Mouse (Mus musculus) monocyte, adult 2 months (primary cell): Measurements from ENCODE around the gene Nrd1.

Experiments
- DNase-seq, 2 experiments: peaks; one replicate each; pipeline ENCODE4 v3.0.0; 2022; ENCODE audit warnings: low spot score in 2 of 2, low read depth in 1 of 2

The Nrd1 gene

GRCm38 (mm10) chr4:108999999-109000950 lies at the start of gene Nrd1:
Gene Nrd1 (plus strand): TSS chr4:109000655.
- peak; percentile 98 to 99 for DNase-seq

DNA sequence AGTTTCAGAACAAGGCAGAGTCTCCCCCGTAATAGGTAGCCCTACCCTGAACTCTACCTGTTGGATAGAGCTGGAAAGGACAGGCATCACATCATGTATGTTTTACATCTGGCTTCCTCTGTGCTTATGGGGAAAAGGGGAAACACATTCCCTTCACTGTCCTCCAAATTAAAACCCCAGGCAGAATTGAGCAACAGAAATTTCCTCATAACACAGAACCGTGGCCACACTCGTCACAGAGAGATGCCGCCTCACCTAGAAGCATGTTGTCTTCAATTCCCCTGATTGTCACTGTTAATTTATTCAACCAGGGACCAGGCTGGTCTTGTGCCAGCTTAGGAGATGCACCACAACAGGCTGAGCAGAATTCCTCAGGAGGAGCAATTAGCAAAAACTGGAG lies 48.8 kb upstream of the Nrd1 start:
- DNase-seq = no peak

DNA sequence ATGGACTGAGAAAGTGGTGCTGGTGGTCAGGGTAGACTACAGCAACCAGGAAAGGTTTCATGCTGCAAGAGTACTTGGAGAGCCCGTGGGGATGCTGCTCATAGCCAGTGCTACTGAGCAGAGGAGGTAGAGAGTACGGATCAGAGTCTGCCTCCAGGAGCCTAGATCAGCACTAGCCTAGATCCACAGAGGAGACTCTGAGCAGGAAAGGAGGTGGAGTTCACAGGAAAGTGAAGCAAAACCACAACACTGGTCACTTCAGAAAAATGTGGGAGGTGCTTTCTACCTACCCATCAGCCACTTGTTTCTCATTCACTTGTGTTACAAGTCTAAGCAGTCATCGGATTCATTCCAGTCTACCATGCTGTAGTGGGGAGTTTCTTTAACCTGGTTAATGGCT lies 40.8 kb upstream of the Nrd1 start:
- DNase-seq = no peak

DNA sequence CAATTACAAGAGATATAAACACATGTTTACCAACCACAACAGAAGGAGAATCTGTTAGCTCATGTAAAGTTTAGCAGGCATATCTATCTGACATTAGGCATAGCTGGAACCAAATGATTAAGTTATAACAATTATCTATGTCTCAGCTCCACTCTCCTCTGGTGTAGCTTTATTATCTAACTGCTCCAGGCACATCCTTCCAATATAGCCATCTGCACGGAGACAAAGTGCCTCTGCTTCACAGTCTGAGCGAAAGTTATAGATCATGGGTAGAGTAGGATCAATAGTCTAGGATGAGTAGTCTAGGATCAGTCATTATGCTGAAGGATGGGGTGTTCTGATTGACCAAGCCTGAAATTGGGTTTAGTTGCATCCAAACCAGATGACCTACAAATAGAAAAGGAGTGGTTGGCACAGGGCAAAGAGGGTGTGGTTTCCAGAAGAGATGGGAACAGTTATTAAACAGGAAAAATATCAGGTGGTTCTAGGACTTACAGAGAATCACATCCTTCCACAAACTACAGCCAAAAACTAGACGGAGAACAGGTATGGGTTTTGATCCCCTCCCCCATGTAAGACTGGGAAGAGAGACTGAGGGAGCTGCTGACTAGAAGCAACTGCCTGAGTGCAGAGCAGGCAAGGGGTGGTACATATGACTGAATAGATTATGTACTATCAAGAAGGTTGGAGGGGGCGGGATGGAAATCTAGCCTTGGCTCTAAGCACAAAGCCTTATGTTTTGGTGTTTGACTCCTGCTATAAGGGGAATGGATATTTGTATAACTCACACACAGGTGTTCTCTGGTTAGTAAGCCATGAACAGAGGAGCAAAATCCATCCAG lies 39.6 kb upstream of the Nrd1 start:
- no peak for DNase-seq

DNA sequence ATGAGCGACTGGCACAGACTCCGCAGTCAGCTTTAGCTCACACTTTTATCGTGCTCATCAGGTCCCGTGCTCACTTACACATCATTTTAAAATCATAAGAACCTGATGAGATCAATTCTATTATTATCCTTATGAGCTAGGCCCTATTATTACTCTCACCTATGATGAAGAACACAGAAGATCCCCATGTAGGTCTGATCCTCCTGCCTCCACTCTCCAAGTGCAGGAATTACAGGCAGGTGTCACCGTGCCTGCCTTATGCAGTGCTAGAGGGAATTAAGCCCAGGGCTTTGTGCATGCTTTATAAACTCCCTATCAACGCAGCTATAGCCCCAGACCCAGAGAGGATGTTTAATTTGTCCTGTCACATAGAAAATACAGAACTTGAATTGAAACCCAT lies 37.4 kb upstream of the Nrd1 start:
- DNase-seq = no peak

- no peak for DNase-seq
Observed at GRCm38 (mm10) chr4:108969517-108969916, 30.9 kb upstream of the Nrd1 start.

DNA sequence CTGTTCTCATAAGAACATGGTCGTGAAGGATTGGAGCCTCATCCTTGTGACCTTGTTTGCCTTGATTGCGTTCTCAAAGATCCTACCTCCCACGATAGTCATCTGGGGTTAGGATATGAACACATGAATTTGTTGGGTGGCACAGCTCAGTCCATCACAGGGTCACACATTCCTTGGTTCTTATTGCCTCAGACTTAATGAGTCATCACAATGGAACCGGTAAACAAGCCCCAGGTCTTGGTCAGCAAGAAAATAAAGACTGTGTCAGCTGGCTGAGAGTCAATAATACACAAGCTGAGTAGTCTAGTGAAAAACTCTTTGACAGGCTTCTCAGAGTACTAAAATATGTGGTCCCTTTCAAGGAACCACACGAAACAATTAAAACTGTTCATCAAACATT lies 29.4 kb upstream of the Nrd1 start:
- no peak for DNase-seq

DNA sequence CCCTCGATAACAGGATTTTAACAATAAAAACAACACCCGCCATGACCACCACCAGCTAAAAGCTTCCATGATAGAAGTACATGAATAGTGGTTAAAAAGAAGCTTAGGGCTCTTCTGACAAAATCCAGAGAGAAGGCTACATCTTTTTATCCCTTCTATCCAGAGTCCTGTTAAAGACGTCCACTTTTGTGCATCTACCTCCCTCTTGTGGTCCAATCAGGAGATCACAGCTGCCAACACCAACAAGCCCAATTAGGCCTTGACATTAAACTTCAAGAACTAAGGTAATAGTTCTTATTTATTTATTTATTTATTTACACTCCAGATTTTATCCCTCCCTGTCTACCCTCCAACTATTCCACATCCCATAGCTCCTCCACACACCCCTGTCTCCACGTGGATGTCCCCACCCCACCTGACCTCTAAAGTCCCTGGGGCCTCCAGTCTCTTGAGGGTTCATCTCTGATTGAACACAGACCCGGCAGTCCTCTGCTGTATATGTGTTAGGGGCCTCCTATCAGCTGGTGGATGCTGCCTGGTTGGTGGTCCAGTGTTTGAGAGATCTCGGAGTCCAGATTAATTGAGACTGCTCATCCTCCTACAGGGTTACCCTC lies 23.9 kb upstream of the Nrd1 start:
- DNase-seq = no peak

GRCm38 (mm10) chr4:108986833-108987472 lies 13.5 kb upstream of the Nrd1 start:
- DNase-seq = no peak

DNA sequence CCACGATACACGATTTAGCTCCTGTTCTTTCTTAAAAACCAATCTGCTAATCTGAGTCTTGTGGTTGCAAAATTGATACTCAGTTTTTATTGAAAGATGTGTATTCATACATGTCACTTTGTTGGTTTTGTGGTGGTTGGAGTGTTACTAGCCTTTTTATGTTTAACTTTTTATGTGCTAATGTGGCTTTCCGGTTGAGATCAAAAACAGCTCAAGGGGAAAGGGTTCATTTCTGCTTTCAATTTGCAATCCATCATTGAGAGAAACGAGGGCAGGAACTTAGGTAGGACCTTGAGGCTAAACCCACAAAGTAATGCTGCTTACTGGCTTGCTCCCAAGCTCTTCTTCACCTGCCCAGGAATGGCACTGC lies 13.0 kb upstream of the Nrd1 start:
- no peak for DNase-seq

GRCm38 (mm10) chr4:108989430-108989829 lies 11.0 kb upstream of the Nrd1 start:
- no peak for DNase-seq

- no peak for DNase-seq
Observed at GRCm38 (mm10) chr4:108990032-108990431, 10.4 kb upstream of the Nrd1 start.

DNA sequence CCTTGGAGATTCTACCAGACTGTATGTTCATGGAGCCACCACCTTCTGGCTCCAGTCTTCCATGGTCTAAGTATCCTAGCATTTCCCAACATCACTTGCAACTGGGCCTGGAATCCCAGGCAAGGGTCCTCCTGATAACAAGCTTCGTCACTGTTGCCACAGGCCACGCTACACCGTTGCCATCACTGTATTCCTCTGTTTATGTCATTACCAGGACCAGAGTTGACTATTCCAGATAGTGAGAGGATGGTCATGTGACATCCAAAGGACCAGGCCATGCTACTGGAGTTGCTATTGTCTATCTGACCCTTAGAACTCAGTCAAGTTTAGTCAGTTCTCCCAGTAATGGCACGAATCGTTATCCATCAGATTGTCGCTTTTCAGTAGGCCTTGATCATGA lies 9.9 kb upstream of the Nrd1 start:
- DNase-seq = no peak

GRCm38 (mm10) chr4:108991811-108992210 lies 8.6 kb upstream of the Nrd1 start:
- no peak for DNase-seq

- no peak for DNase-seq
Observed at GRCm38 (mm10) chr4:108992978-108993377, 7.5 kb upstream of the Nrd1 start.

DNA sequence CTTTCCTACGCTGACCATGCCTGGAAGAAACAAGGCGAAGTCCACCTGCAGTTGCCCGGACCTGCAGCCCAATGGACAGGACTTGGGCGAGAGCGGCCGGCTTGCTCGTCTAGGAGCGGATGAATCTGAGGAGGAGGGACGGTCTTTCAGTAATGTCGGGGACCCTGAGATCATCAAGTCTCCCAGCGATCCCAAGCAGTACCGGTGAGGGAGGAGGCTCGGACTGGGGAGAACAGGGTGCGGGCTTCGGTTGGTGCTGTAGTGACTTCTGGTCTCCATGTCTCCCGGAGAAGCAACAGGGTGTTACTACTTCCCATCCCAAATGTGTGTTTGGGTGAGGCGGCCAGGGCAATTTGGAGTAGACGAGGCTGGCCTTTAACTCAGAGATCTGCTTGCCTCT lies 506 bp downstream of the Nrd1 start:
- DNase-seq = peak in 1 of 2 experiments; percentile 3

GRCm38 (mm10) chr4:109008046-109008445 lies 7.6 kb downstream of the Nrd1 start:
- no peak for DNase-seq

DNA sequence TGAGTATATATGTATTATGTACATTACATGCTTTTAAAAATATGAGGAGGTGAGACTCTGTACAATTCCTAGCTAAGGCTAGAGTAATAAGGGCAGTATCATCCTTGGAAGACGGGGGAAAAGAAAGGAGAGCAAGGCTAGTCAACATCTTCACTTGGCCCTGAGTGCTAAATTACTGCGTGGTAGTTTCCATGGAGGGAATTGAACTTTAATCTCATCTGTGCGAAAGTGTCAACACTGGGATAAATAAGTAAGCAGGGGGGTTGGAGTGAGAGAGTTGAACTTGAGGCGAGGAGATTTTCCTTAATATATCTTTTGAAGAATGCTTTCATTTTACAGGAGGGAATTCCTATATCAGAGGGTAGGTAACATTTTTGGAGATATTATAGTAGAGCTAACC lies 13.6 kb downstream of the Nrd1 start:
- no peak for DNase-seq

- no peak for DNase-seq
Observed at GRCm38 (mm10) chr4:109017441-109017840, 17.0 kb downstream of the Nrd1 start.

DNA sequence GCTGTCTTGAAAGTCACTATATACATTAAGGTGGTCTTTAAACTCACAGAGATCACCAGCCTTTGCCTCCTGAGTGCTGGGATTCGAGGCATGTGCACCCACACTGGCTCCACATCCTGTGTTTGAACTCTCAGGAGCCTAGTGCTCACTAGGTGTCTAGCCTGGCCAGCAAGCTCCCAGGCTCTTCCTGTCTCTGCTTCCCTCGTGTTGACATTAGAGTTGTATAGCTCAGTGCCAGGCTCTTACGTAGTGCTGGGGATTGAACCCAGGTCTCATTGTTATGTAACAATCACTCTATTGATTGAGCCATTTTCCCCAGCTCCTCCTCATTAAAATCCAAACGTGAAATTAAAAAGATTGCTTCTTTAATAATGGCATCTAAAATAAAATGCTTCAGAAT lies 18.8 kb downstream of the Nrd1 start:
- no peak for DNase-seq

- DNase-seq = no peak
Observed at GRCm38 (mm10) chr4:109021976-109022375, 21.5 kb downstream of the Nrd1 start.
